Mouse (Mus musculus) E14TG2a.4 (cell line): ENCODE measurements around the gene Tcf7l2.

ENCODE experiments used
- CTCF ChIP-seq: conservative IDR thresholded peaks from 2 replicates; pipeline ENCODE4 v1.5.1; 2014; ENCODE audit warnings: low read length
- POU5F1 ChIP-seq: IDR thresholded peaks from 2 replicates; pipeline ENCODE4 v1.6.1; 2014; ENCODE audit warnings: low read length, borderline replicate concordance

DNA sequence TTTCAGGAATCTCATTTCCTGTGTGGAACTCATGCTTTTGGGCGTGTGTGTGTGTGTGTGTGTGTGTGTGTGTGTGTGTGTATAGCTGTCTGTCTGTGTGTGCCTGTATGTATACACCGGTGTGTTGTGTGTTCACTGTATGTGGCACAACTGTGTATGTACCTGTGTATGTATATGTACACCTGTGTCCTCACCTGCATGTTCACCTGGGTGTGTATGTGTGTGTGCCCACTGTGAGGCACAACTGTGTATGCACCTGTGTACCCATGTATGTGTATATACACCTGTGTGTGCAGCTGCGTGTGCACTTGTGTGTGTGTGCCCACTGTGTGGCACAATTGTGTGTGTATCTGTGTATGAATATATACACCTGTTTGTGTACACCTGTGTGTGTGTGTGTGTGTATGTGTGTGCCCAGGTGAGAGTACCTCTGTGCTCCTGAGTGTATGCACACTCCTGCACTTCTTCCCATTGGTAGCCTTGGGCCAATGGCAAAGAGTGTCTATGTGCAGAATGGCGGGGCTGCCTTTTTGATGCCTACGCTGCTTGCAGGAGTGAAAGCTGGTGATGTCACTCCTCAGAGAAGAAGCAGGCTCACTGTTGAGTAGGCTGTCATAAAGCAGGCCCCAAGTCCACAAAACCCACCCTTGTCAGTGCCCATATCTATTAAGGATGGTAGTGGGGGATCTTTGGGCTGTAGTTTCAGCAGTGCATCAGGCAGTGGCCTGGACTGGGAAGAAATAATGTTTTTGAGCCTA lies 95.5 kb downstream of the Tcf7l2 start:
- TF ChIP-seq CTCF (no peak), POU5F1 (no peak)
